Mouse (Mus musculus) embryonic facial prominence, embryonic 15.5 days (tissue): ENCODE measurements around the gene Tspan1. TPM values are rescaled to one million over a fixed set of nuclear protein-coding genes. Genes with fewer than 3 reads are reported as not detected.

Source experiments
- ATAC-seq: fragments of 200-750 bp; cut with Nextera tagmentation; 2 replicates; pipeline ENCODE4 v1.8.0; 2017; ENCODE audit warnings: low read depth, moderate TSS enrichment; ENCODE audit not compliant: insufficient number of reproducible peaks, low FRiP score, low TSS enrichment
- H3K27ac ChIP-seq: fragments of 300-500 bp; sonication (generic); replicated peaks from 2 replicates; pipeline ENCODE4 v1.5.1; 2015; ENCODE audit warnings: mild to moderate bottlenecking, inconsistent platforms
- H3K27me3 ChIP-seq: fragments of 300-500 bp; sonication (generic); 2 replicates; pipeline ENCODE4 v1.6.1; 2015; ENCODE audit warnings: inconsistent platforms
- H3K36me3 ChIP-seq: fragments of 300-500 bp; sonication (generic); 2 replicates; pipeline ENCODE4 v1.6.1; 2015; ENCODE audit warnings: mild to moderate bottlenecking, inconsistent platforms
- H3K4me1 ChIP-seq: fragments of 300-500 bp; sonication (generic); 2 replicates; pipeline ENCODE4 v1.6.1; 2015; ENCODE audit warnings: inconsistent platforms
- H3K4me2 ChIP-seq: fragments of 300-500 bp; sonication (generic); replicated peaks from 2 replicates; pipeline ENCODE4 v1.6.1; 2015; ENCODE audit warnings: mild to moderate bottlenecking, inconsistent platforms
- H3K4me3 ChIP-seq: fragments of 300-500 bp; sonication (generic); replicated peaks from 2 replicates; pipeline ENCODE4 v1.5.1; 2015; ENCODE audit warnings: mild to moderate bottlenecking, inconsistent platforms
- H3K9ac ChIP-seq: fragments of 300-500 bp; sonication (generic); 2 replicates; pipeline ENCODE4 v1.6.1; 2015; ENCODE audit warnings: inconsistent platforms
- H3K9me3 ChIP-seq: fragments of 300-500 bp; sonication (generic); replicated peaks from 2 replicates; pipeline ENCODE4 v1.6.1; 2016; ENCODE audit warnings: inconsistent platforms
- WGBS: fragments of 180-500 bp; shearing (Covaris S2); methylation state at CpG from one replicate; pipeline ENCODE4 v1.1.7; 2015; 5-methylcytosine and 5-hydroxymethylcytosine counted together
- polyA plus RNA-seq: library from polyadenylated mRNA; unstranded; fragments of >200 nt; fragmentation: Nextera tagmentation; extraction: Ambion mirVana; gene quantifications from 2 replicates; pipeline ENCODE4 v1.2.1, GENCODE M21; 2015

Gene Tspan1
- polyA plus RNA-seq = 5.9 and 9.7 TPM in 2 replicates

DNA sequence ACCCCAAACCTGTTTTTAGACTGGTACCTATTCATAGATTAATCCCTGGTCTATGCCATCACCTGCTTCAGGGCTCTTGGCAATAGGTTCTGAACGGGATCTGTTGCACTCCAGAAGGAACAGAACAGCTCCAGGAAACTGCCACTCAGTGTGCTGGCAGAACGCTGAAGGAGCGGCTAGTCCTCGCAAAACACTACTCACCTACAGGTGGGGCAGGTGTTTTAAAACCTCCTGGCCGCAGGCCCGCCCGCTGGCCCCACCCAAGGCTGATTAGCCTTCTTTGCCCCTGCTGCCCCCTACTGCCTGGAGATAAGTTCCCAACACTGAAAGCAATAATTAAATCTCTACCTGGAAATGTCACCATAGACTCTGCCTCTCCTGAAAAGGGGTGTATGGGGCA is at the start of gene Tspan1:
Gene Tspan1, minus strand, starts transcription at position 198 of the 400 bp plus-strand sequence.
- Histone ChIP-seq H3K4me1 (0 out of 2 replicates have a peak, but pooled peaks cover 3% of the 10 kb centered on the region), H3K4me3 (no peak within 1 kb of the TSS), H3K27me3 (no peaks in the 10 kb centered on the region), H3K9me3 (no peaks in the 10 kb centered on the region), H3K36me3 (no peaks in the 10 kb centered on the region), H3K9ac (no peak within 1 kb of the TSS), H3K27ac (no peak within 1 kb of the TSS), H3K4me2 (no peak within 1 kb of the TSS)
- ATAC-seq = no peak
- WGBS = 22% methylated on average over 7 of the region's 7 CpGs

DNA sequence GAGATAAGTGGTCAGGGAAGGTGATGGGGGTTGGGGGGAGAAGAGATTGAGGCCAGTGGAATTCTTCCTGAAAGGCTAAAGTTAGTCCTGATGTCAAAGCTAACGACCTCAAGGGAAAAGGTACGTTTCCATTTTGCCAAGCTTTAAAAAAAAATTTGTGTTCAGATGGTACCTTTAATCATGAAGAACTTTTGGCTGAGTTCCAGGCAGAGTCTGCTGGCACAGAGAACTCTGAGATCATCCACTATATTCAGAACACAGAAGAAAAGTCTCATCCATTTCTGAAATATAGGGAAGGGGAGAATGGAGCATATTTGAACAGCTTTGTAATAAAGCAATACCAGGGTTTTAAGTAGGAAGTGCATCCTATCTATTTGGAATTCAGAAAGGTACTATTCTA is 49.6 kb upstream of the Tspan1 start:
- Histone ChIP-seq H3K9ac (no peak overlapping the region), H3K36me3 (no peaks in the 10 kb centered on the region), H3K27me3 (no peaks in the 10 kb centered on the region), H3K9me3 (no peaks in the 10 kb centered on the region), H3K4me2 (no peak overlapping the region), H3K4me1 (peaks cover 7% of the 10 kb centered on the region), H3K27ac (no peak overlapping the region), H3K4me3 (no peak overlapping the region)
- ATAC-seq = no peak
- WGBS = 27% methylated on average over 2 of the region's 2 CpGs

DNA sequence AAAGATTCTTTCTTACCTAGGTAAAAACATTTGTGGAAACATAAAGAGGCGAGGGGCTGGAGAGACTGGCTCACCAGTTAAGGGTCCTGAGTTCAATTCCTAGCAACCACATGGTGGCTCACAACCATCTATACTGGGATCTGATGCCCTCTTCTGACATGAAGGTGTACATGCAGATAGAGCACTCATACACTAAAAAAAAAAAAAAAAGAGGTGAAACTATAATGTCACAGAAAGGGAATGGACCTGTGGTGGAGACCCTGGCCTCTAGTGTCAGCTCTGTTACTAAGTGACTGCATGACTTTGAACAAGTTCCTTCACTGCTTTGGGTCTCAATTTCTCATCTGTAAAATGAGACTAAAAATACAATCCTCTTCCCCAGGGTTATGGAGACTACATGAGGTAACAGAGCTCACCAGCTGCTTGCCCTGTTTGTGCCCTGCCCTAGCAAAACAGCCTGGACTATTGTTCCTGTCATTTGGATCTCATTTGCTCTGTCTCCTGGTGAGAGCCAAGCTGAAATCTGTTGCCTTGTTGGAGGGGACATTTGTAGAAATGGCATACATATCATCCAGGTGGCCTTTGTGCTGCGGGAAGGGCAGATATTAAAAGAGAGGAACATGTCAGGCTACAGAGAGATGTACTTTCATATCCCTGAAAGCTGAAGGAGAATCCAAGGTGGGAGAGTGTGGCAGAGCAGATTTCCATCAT is 48.6 kb upstream of the Tspan1 start:
- H3K27ac ChIP-seq = no peak overlapping the region
- 86% methylated on average over 2 of the region's 2 CpGs for WGBS
- H3K9ac ChIP-seq = no peak overlapping the region
- no peaks in the 10 kb centered on the region for H3K36me3 ChIP-seq
- peaks cover 7% of the 10 kb centered on the region for H3K4me1 ChIP-seq
- H3K4me3 ChIP-seq = no peak overlapping the region
- ATAC-seq = no peak
- H3K4me2 ChIP-seq = no peak overlapping the region
- H3K27me3 ChIP-seq = no peaks in the 10 kb centered on the region
- no peaks in the 10 kb centered on the region for H3K9me3 ChIP-seq

GRCm38 (mm10) chr4:116208891-116209290 is 41.5 kb upstream of the Tspan1 start:
- 76% methylated on average over 1 of the region's 1 CpGs for WGBS
- no peaks in the 10 kb centered on the region for H3K36me3 ChIP-seq
- no peak for ATAC-seq

GRCm38 (mm10) chr4:116206531-116206930 is 39.1 kb upstream of the Tspan1 start:
- ATAC-seq = no peak
- no peaks in the 10 kb centered on the region for H3K27me3 ChIP-seq
- H3K27ac ChIP-seq = no peak overlapping the region
- no peak overlapping the region for H3K4me2 ChIP-seq
- H3K9me3 ChIP-seq = no peaks in the 10 kb centered on the region
- H3K9ac ChIP-seq = no peak overlapping the region
- H3K36me3 ChIP-seq = no peaks in the 10 kb centered on the region
- 71% methylated on average over 4 of the region's 4 CpGs for WGBS
- H3K4me1 ChIP-seq = no peaks in the 10 kb centered on the region
- H3K4me3 ChIP-seq = no peak overlapping the region

More at GRCm38 (mm10) chr4:116208891-116209290, 41.5 kb upstream of the Tspan1 start:
- Histone ChIP-seq H3K4me2 (no peak overlapping the region), H3K9ac (no peak overlapping the region), H3K9me3 (no peaks in the 10 kb centered on the region), H3K4me1 (no peaks in the 10 kb centered on the region), H3K27me3 (no peaks in the 10 kb centered on the region), H3K4me3 (no peak overlapping the region), H3K27ac (no peak overlapping the region)

GRCm38 (mm10) chr4:116204422-116204821 is 37.0 kb upstream of the Tspan1 start:
- no peak overlapping the region for H3K9ac ChIP-seq
- 58% methylated on average over 3 of the region's 3 CpGs for WGBS
- H3K27me3 ChIP-seq = no peaks in the 10 kb centered on the region
- no peak overlapping the region for H3K4me3 ChIP-seq
- H3K27ac ChIP-seq = no peak overlapping the region
- no peaks in the 10 kb centered on the region for H3K4me1 ChIP-seq
- ATAC-seq = no peak
- H3K9me3 ChIP-seq = no peaks in the 10 kb centered on the region
- no peak overlapping the region for H3K4me2 ChIP-seq
- H3K36me3 ChIP-seq = no peaks in the 10 kb centered on the region

- Histone ChIP-seq H3K9ac (no peak overlapping the region), H3K4me2 (no peak overlapping the region), H3K4me1 (no peaks in the 10 kb centered on the region), H3K36me3 (no peaks in the 10 kb centered on the region), H3K9me3 (no peaks in the 10 kb centered on the region), H3K27me3 (no peaks in the 10 kb centered on the region), H3K4me3 (no peak overlapping the region), H3K27ac (no peak overlapping the region)
- ATAC-seq = no peak
- WGBS = 77% methylated on average over 2 of the region's 2 CpGs
Measured at GRCm38 (mm10) chr4:116198422-116198821, 31.0 kb upstream of the Tspan1 start.

DNA sequence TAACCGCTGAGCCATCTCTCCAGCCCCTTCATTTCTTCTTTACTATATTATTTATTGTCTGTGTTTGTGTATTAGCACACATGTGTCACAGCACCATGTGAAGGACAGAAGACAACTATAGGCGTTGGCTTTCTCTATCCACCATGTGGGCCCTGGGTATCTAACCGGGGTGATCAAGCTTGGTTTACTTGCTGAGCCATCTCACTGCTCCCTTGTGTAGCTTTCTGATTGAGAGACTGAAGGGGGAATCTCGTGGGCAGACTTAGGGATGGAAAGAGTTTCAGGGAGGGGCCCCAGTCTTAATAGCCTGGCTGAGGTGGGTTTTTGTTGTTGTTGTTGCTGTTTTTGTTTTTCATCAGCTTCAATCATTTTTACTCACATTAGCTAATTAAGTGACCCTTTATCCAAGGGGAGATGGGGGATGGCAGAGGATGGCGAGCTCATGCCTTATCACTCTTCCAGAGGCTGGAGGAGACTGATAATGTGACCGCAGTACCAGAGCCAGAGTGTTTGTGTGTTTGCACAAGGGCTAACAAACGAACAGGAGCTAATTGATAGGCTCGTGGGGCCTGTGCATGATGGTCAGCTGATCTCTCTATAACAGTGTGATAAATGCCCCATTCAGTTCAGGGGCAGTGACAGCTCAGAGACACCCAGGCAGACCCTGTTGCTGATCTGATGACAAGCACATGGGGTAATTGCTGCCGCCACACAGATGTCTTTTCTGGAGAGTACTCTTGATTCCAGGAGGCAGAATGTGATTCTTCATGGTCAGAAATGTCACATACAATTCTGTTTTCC is 26.4 kb upstream of the Tspan1 start:
- H3K9ac ChIP-seq = no peak overlapping the region
- no peak overlapping the region for H3K27ac ChIP-seq
- 63% methylated on average over 9 of the region's 9 CpGs for WGBS
- no peak overlapping the region for H3K4me2 ChIP-seq
- H3K36me3 ChIP-seq = no peaks in the 10 kb centered on the region
- no peak for ATAC-seq
- no peaks in the 10 kb centered on the region for H3K9me3 ChIP-seq
- H3K4me3 ChIP-seq = no peak overlapping the region
- no peaks in the 10 kb centered on the region for H3K27me3 ChIP-seq
- H3K4me1 ChIP-seq = no peaks in the 10 kb centered on the region

DNA sequence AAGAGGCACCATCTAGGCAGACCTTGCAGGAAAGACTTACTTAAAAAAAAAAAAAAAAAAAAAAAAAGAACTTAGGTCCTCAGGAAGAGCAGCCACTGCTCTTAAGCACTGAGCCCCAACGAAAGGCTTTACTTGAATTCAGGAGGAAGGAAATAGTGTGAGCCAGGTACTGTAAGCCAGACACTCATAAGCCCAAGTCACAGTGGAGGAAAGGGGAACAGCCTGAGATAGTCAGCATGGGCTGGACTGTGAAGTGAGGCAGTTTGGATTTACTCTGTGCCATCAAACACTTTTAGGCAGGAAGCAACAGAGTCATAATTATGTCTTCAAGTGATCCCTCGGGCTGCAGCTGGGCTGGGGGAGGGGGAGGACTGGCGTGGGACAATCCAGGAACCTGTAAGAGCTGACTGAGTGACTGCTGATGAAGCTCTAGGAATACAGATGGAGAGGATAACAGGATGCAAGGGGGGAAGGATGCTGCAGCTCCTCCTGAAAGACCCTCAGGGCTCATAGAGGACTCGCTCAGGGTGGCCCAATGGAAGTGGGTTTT is 25.0 kb upstream of the Tspan1 start:
- Histone ChIP-seq H3K4me1 (no peaks in the 10 kb centered on the region), H3K4me2 (no peak overlapping the region), H3K27me3 (no peaks in the 10 kb centered on the region), H3K36me3 (no peaks in the 10 kb centered on the region), H3K27ac (no peak overlapping the region), H3K9me3 (no peaks in the 10 kb centered on the region), H3K9ac (no peak overlapping the region), H3K4me3 (no peak overlapping the region)
- ATAC-seq = no peak
- 32% methylated on average over 4 of the region's 4 CpGs for WGBS

DNA sequence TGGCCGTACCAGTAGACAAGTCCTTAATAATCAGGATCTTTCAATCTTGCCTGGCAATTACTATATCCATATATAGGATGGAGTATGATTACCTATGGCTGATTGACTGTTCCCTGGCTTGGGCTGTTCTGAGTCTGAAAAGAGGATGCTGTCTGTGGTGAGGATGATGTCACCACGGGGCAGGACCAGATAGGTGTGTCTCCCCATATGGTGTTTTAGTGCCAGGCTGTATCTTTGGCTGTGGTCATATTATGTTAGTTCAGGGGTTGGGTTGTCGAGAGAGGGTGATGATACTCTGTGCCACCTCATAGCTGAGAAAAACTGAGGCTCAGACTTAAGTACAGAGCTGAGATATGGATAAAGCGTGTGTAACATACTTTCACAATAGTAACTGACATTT is 17.7 kb upstream of the Tspan1 start:
- WGBS = 86% methylated on average over 4 of the region's 4 CpGs
- no peaks in the 10 kb centered on the region for H3K27me3 ChIP-seq

GRCm38 (mm10) chr4:116182745-116183144 is 15.3 kb upstream of the Tspan1 start:
- H3K9me3 ChIP-seq = no peaks in the 10 kb centered on the region
- peak overlapping the region; percentile 21; the same call in 1 of the 2 replicates for H3K4me3 ChIP-seq
- 0 out of 2 replicates have a peak, but pooled peaks cover 14% of the 10 kb centered on the region for H3K4me1 ChIP-seq
- no peaks in the 10 kb centered on the region for H3K27me3 ChIP-seq
- 0 out of 2 replicates have a peak overlapping the region, but pooled peaks have one; percentile 12 for H3K27ac ChIP-seq
- H3K4me2 ChIP-seq = peak overlapping the region; percentile 41
- H3K9ac ChIP-seq = no peak overlapping the region
- WGBS = 3% methylated on average over 12 of the region's 12 CpGs
- ATAC-seq = no peak
- H3K36me3 ChIP-seq = no peaks in the 10 kb centered on the region

More for the DNA sequence above, 17.7 kb upstream of the Tspan1 start:
- Histone ChIP-seq H3K9ac (no peak overlapping the region), H3K27ac (no peak overlapping the region), H3K4me3 (no peak overlapping the region), H3K4me2 (no peak overlapping the region), H3K36me3 (no peaks in the 10 kb centered on the region), H3K9me3 (no peaks in the 10 kb centered on the region), H3K4me1 (0 out of 2 replicates have a peak, but pooled peaks cover 14% of the 10 kb centered on the region)
- no peak for ATAC-seq
